Mouse (Mus musculus): ENCODE data around the gene Tcf7l1. TPM values are rescaled to one million over a fixed set of nuclear protein-coding genes. Genes with fewer than 3 reads are reported as not detected.
A peak's percentile ranks its signal among the peaks of the same experiment; 100 is the strongest.

Gene Tcf7l1
- polyA plus RNA-seq, 1 experiment from 2014 or later, result 42.3 TPM

DNA sequence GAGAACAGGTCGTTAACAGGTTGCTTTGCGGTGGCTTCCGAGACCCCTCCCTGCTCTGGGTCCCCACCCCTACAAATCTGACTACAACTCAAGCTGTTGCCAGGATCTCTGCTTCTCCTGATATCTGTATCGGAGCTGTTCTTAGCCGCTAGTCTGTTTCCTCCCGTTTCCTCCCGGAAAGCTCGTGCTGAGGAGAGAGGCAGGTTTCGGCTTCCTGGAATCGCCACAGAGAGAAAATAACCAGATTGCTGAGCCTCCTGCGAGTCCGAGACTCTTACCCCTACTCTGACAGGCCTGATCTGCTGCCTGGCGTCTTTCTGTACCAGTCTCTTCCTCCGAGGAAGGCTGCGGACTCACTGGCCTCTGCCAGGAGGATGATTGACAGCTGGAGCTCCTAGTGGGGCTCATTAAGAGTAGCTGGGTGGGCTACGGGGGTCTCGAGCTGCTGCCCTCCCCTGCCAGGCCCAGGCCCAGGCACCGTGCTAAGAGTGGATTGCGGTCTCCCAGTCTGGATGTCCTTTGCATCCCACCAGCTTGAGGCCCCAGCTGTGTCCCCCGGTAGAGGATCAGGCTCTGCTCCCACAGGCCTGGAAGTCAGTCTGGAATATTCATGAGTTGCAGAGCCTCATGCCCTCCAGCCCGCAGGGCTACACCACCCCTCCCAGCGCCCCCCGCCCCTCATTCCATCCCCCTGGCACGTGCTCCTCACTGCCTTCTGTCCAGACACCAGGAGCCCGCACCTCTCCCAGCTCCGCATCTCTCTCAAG, 36.1 kb upstream of the Tcf7l1 start:
- no peak overlapping the region for H3K27ac ChIP-seq (replicated peaks; ENCODE audit: low read depth, low read length)
- H3K9ac ChIP-seq (ENCODE audit: low read depth, low read length), result peak overlapping the region; percentile 30; the same call in 1 of the 2 replicates
- peak; percentile 19 for DNase-seq (ENCODE audit: low spot score)
- H3K27me3 ChIP-seq (replicated peaks; ENCODE audit: control insufficient read depth, insufficient read depth, low read length), result no peaks in the 10 kb centered on the region
- H3K4me1 ChIP-seq (ENCODE audit: control insufficient read depth, insufficient read depth, low read length), result 0 out of 2 replicates have a peak, but pooled peaks cover 11% of the 10 kb centered on the region
- ATAC-seq (ENCODE audit: low read depth), result peak; percentile 44; the same call in 1 of the 2 replicates
- H3K9me3 ChIP-seq (ENCODE audit: control insufficient read depth, low read length), result no peaks in the 10 kb centered on the region
- peak overlapping the region; percentile 16 for H3K4me3 ChIP-seq (ENCODE audit: low read depth, low read length)
- WGBS, result 8% methylated on average over 22 of the region's 26 CpGs
- no peaks in the 10 kb centered on the region for H3K36me3 ChIP-seq (ENCODE audit: control insufficient read depth, insufficient read depth, low read length)
- H3K4me2 ChIP-seq (ENCODE audit: low read depth, low read length), result peak overlapping the region; percentile 47

- ATAC-seq (ENCODE audit: low read depth) (no peak), DNase-seq (ENCODE audit: low spot score) (no peak)
- no peak overlapping the region for H3K27ac ChIP-seq (replicated peaks; ENCODE audit: low read depth, low read length)
- H3K4me2 ChIP-seq (ENCODE audit: low read depth, low read length), result no peak overlapping the region; the same call in 1 of the 2 replicates
- no peaks in the 10 kb centered on the region for H3K4me1 ChIP-seq (ENCODE audit: control insufficient read depth, insufficient read depth, low read length)
- H3K9me3 ChIP-seq (ENCODE audit: control insufficient read depth, low read length), result no peaks in the 10 kb centered on the region
- no peaks in the 10 kb centered on the region for H3K27me3 ChIP-seq (replicated peaks; ENCODE audit: control insufficient read depth, insufficient read depth, low read length)
- no peak overlapping the region for H3K4me3 ChIP-seq (ENCODE audit: low read depth, low read length)
- no peak overlapping the region for H3K9ac ChIP-seq (ENCODE audit: low read depth, low read length)
- 61% methylated on average over 9 of the region's 9 CpGs for WGBS
- no peaks in the 10 kb centered on the region for H3K36me3 ChIP-seq (ENCODE audit: control insufficient read depth, insufficient read depth, low read length)
These were observed 24.4 kb upstream of the Tcf7l1 start for GRCm38 (mm10) chr6:72813456-72813855.

- Histone ChIP-seq H3K36me3 (ENCODE audit: control insufficient read depth, insufficient read depth, low read length) (no peaks in the 10 kb centered on the region), H3K9ac (ENCODE audit: low read depth, low read length) (no peak overlapping the region), H3K9me3 (ENCODE audit: control insufficient read depth, low read length) (no peaks in the 10 kb centered on the region), H3K4me2 (ENCODE audit: low read depth, low read length) (no peak overlapping the region), H3K27me3 (replicated peaks; ENCODE audit: control insufficient read depth, insufficient read depth, low read length) (no peaks in the 10 kb centered on the region), H3K27ac (replicated peaks; ENCODE audit: low read depth, low read length) (no peak overlapping the region), H3K4me3 (ENCODE audit: low read depth, low read length) (no peak overlapping the region), H3K4me1 (ENCODE audit: control insufficient read depth, insufficient read depth, low read length) (no peaks in the 10 kb centered on the region)
- DNase-seq (ENCODE audit: low spot score) (no peak), ATAC-seq (ENCODE audit: low read depth) (no peak; the same call in 1 of the 2 replicates)
- WGBS, result 65% methylated on average over 7 of the region's 7 CpGs
These were observed 21.2 kb upstream of the Tcf7l1 start for GRCm38 (mm10) chr6:72810248-72810647.

GRCm38 (mm10) chr6:72809522-72810149, 20.6 kb upstream of the Tcf7l1 start:
- Histone ChIP-seq H3K4me2 (ENCODE audit: low read depth, low read length) (no peak overlapping the region), H3K27me3 (replicated peaks; ENCODE audit: control insufficient read depth, insufficient read depth, low read length) (no peaks in the 10 kb centered on the region), H3K4me3 (ENCODE audit: low read depth, low read length) (no peak overlapping the region), H3K36me3 (ENCODE audit: control insufficient read depth, insufficient read depth, low read length) (no peaks in the 10 kb centered on the region), H3K9ac (ENCODE audit: low read depth, low read length) (no peak overlapping the region), H3K27ac (replicated peaks; ENCODE audit: low read depth, low read length) (no peak overlapping the region), H3K4me1 (ENCODE audit: control insufficient read depth, insufficient read depth, low read length) (no peaks in the 10 kb centered on the region), H3K9me3 (ENCODE audit: control insufficient read depth, low read length) (no peaks in the 10 kb centered on the region)
- 71% methylated on average over 4 of the region's 4 CpGs for WGBS
- ATAC-seq (ENCODE audit: low read depth) (no peak), DNase-seq (ENCODE audit: low spot score) (no peak)

DNA sequence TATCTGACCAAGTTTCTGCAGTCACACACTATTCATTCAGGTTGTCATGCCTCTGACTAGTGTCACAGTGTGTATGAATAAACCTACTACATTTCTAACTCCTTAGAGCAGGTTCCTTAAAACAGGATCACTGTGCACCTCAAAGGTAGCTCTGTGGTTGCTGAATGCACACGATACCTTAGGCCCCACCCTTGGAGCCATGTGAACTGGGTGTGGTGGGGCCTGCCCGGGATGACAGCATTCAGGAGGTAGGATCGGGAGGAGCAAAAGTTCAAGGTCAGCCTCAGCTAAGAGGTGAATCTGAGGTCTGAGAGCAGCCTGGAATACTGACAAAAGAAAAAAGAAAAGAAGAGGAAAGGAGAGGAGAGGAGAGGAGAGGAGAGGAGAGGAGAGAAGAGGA, 19.3 kb upstream of the Tcf7l1 start:
- Histone ChIP-seq H3K4me1 (ENCODE audit: control insufficient read depth, insufficient read depth, low read length) (no peaks in the 10 kb centered on the region), H3K9ac (ENCODE audit: low read depth, low read length) (no peak overlapping the region)
- no peak for ATAC-seq (ENCODE audit: low read depth)

DNA sequence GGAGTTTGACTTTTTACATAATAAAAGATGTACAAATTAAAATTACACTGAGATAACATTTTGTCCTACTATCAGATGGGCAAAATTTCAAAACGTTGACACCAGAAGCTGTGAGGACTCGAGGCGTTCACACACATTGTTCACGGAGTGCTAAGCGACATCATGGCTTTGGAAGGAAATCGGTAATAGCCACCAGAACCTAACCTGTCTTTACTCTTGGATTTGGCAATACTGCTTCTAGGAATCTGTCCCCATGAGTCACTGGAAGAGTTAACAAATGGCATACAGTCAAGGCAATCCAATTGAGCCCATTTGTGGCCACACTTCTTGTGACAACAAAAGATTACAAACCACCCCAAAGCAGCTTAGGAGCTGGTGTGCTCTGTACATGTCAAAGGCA, 14.6 kb upstream of the Tcf7l1 start:
- Histone ChIP-seq H3K4me2 (ENCODE audit: low read depth, low read length) (no peak overlapping the region), H3K27ac (replicated peaks; ENCODE audit: low read depth, low read length) (no peak overlapping the region), H3K9me3 (ENCODE audit: control insufficient read depth, low read length) (no peaks in the 10 kb centered on the region), H3K4me1 (ENCODE audit: control insufficient read depth, insufficient read depth, low read length) (no peaks in the 10 kb centered on the region), H3K4me3 (ENCODE audit: low read depth, low read length) (no peak overlapping the region), H3K9ac (ENCODE audit: low read depth, low read length) (no peak overlapping the region), H3K36me3 (ENCODE audit: control insufficient read depth, insufficient read depth, low read length) (no peaks in the 10 kb centered on the region), H3K27me3 (replicated peaks; ENCODE audit: control insufficient read depth, insufficient read depth, low read length) (no peaks in the 10 kb centered on the region)
- WGBS, result 75% methylated on average over 6 of the region's 6 CpGs
- DNase-seq (ENCODE audit: low spot score), result no peak
- no peak for ATAC-seq (ENCODE audit: low read depth)

More for the DNA sequence above, 19.3 kb upstream of the Tcf7l1 start:
- no peak for DNase-seq (ENCODE audit: low spot score)
- no peak overlapping the region for H3K4me3 ChIP-seq (ENCODE audit: low read depth, low read length)
- no peaks in the 10 kb centered on the region for H3K27me3 ChIP-seq (replicated peaks; ENCODE audit: control insufficient read depth, insufficient read depth, low read length)
- no peaks in the 10 kb centered on the region for H3K36me3 ChIP-seq (ENCODE audit: control insufficient read depth, insufficient read depth, low read length)
- no peak overlapping the region for H3K27ac ChIP-seq (replicated peaks; ENCODE audit: low read depth, low read length)
- H3K4me2 ChIP-seq (ENCODE audit: low read depth, low read length), result no peak overlapping the region
- WGBS, result 52% methylated on average over 3 of the region's 3 CpGs
- no peaks in the 10 kb centered on the region for H3K9me3 ChIP-seq (ENCODE audit: control insufficient read depth, low read length)

DNA sequence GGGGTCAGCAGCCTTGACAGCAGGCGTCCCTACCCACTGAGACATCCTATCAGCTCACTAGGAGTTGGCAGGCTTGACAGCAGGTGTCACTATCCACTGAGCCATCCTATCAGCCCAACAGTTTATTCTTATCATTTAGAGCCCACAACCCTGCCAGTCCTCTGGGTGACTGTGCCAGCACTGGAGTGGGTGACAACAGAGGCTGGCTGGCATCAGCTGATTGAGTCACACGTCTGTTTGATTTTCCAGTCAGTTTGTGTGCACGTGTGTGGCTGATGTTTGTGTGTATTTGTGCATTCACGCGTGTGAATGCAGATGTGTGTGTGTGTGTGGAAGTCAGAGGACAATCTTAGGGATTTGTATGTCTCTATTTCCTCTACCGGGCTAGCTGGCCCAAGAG, 13.1 kb upstream of the Tcf7l1 start:
- no peak overlapping the region for H3K9ac ChIP-seq (ENCODE audit: low read depth, low read length)
- DNase-seq (ENCODE audit: low spot score) (no peak), ATAC-seq (ENCODE audit: low read depth) (no peak)
- WGBS, result 88% methylated on average over 6 of the region's 6 CpGs
- no peaks in the 10 kb centered on the region for H3K27me3 ChIP-seq (replicated peaks; ENCODE audit: control insufficient read depth, insufficient read depth, low read length)
- H3K4me1 ChIP-seq (ENCODE audit: control insufficient read depth, insufficient read depth, low read length), result no peaks in the 10 kb centered on the region
- H3K4me2 ChIP-seq (ENCODE audit: low read depth, low read length), result no peak overlapping the region
- no peak overlapping the region for H3K27ac ChIP-seq (replicated peaks; ENCODE audit: low read depth, low read length)
- H3K4me3 ChIP-seq (ENCODE audit: low read depth, low read length), result no peak overlapping the region
- no peaks in the 10 kb centered on the region for H3K36me3 ChIP-seq (ENCODE audit: control insufficient read depth, insufficient read depth, low read length)
- no peaks in the 10 kb centered on the region for H3K9me3 ChIP-seq (ENCODE audit: control insufficient read depth, low read length)

DNA sequence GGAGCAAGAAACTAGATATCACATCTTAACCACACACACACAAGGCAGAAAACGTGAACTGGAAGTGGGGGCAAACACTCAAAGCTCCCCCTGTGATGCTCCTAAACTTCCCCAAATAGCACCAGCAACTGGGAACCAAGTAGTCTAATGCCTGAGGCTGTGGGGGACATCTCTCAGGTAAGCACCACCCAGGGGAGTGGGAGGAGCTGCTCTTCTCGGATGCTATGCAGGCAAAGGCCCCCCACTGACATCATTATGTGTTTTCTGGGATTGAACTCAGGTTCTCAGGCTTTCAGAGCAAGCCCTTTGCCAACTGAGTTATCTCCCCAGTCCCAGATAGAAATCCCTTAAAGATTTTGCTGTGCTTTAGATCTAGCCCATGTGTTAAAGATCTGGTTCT, 11.6 kb upstream of the Tcf7l1 start:
- ATAC-seq (ENCODE audit: low read depth) (no peak), DNase-seq (ENCODE audit: low spot score) (no peak)
- H3K9me3 ChIP-seq (ENCODE audit: control insufficient read depth, low read length), result no peaks in the 10 kb centered on the region
- H3K36me3 ChIP-seq (ENCODE audit: control insufficient read depth, insufficient read depth, low read length), result no peaks in the 10 kb centered on the region
- H3K27me3 ChIP-seq (replicated peaks; ENCODE audit: control insufficient read depth, insufficient read depth, low read length), result no peaks in the 10 kb centered on the region
- no peak overlapping the region for H3K4me3 ChIP-seq (ENCODE audit: low read depth, low read length)
- H3K9ac ChIP-seq (ENCODE audit: low read depth, low read length), result no peak overlapping the region
- no peak overlapping the region for H3K4me2 ChIP-seq (ENCODE audit: low read depth, low read length)
- WGBS, result 38% methylated on average over 2 of the region's 2 CpGs
- no peak overlapping the region for H3K27ac ChIP-seq (replicated peaks; ENCODE audit: low read depth, low read length)
- no peaks in the 10 kb centered on the region for H3K4me1 ChIP-seq (ENCODE audit: control insufficient read depth, insufficient read depth, low read length)

- no peak for ATAC-seq (ENCODE audit: low read depth)
- no peak overlapping the region for H3K4me3 ChIP-seq (ENCODE audit: low read depth, low read length)
- H3K36me3 ChIP-seq (ENCODE audit: control insufficient read depth, insufficient read depth, low read length), result no peaks in the 10 kb centered on the region
- no peaks in the 10 kb centered on the region for H3K27me3 ChIP-seq (replicated peaks; ENCODE audit: control insufficient read depth, insufficient read depth, low read length)
- no peak overlapping the region for H3K9ac ChIP-seq (ENCODE audit: low read depth, low read length)
- H3K27ac ChIP-seq (replicated peaks; ENCODE audit: low read depth, low read length), result no peak overlapping the region
- no peak overlapping the region for H3K4me2 ChIP-seq (ENCODE audit: low read depth, low read length)
- DNase-seq (ENCODE audit: low spot score), result no peak
- no peaks in the 10 kb centered on the region for H3K9me3 ChIP-seq (ENCODE audit: control insufficient read depth, low read length)
- H3K4me1 ChIP-seq (ENCODE audit: control insufficient read depth, insufficient read depth, low read length), result no peaks in the 10 kb centered on the region
These were observed 8.7 kb upstream of the Tcf7l1 start for GRCm38 (mm10) chr6:72797763-72798162.
